Mouse (Mus musculus): Measurements from ENCODE around the gene Edf1. TPM values are rescaled to one million over a fixed set of nuclear protein-coding genes. Genes with fewer than 3 reads are reported as not detected.

The Edf1 gene
- total RNA-seq, 1 experiment, result 179 TPM

DNA sequence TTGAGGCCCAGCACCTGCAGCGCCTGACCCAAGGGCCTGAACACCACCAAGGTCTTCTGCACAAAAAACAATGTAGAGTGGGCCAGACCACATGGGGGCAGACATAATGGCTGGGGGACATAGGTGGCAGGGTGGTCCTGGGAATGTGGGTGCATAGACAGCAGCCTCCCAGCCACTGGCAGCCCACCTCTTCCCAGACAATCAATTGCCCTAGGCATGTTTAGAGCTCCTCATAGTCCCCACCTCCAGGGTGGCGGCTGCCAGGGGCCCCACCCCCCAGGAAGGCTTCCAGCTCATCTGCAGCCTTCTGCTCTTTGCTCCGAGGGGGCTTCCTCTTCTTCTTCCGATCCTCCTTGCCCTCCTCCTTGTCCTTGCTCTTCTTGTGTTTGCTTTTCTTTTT, 25.9 kb downstream of the Edf1 start:
- peaks cover 30% of the 10 kb centered on the region; the same call in 1 of the 2 replicates for H3K36me3 ChIP-seq (ENCODE audit: control insufficient read depth, insufficient read depth, low read length, poor library complexity, severe bottlenecking)

DNA sequence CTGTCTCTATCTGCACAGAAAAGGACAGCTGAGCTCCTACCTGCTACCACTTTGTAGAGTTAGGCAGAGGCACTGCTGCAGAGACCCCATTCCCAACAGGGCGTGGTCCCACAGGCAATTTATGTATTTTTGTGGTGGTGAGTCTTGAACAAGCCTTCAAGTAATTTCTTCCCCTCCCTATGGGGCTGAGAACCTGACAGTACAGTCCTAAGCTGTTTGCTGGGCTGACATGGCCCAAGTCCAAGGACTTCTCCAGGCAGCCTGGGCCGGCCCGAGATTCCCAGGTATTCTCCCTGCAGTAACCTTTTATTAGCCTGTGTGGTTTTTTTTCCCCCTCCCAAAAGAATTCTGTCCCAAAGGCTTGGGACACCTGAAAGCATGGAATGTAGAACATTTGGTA, 26.5 kb downstream of the Edf1 start:
- in situ Hi-C loops (cut with MboI; ENCODE audit: low sequenced_read_pairs in 2 of 2, unreplicated experiment in 2 of 2), result no loop called here
- no peak overlapping the region for H3K4me3 ChIP-seq (ENCODE audit: insufficient read depth in 1 of 2, low read depth in 1 of 2, low read length in 2 of 2, poor library complexity in 1 of 2, severe bottlenecking in 1 of 2)
- H3K36me3 ChIP-seq (ENCODE audit: control insufficient read depth, insufficient read depth, low read length, poor library complexity, severe bottlenecking), result peaks cover 30% of the 10 kb centered on the region; the same call in 1 of the 2 replicates
- no peak for TF ChIP-seq CHD2 (IDR thresholded peaks at IDR 0.05; ENCODE audit: low read depth, low read length)
- no peak for TF ChIP-seq HCFC1 (IDR thresholded peaks at IDR 0.05; ENCODE audit: borderline replicate concordance, insufficient read depth, low read length)
- TF ChIP-seq ZC3H11A (IDR thresholded peaks at IDR 0.05; ENCODE audit: borderline replicate concordance, low read depth, low read length), result no peak
- no peak for TF ChIP-seq ZNF384 (IDR thresholded peaks at IDR 0.05; ENCODE audit: low read depth, low read length)
- TF ChIP-seq MAFK (IDR thresholded peaks at IDR 0.05; ENCODE audit: insufficient read depth, low read depth, low read length), result no peak
- H3K4me1 ChIP-seq (ENCODE audit: control insufficient read depth in 2 of 2, insufficient read depth in 2 of 2, low read length in 2 of 2, poor library complexity in 1 of 2), result peaks cover 0 to 11% of the 10 kb centered on the region in 2 experiments; a peak in 2 of 4 replicates
- no peak overlapping the region for H3K9ac ChIP-seq (ENCODE audit: insufficient read depth, low read depth, low read length, poor library complexity, severe bottlenecking)
- no peaks in the 10 kb centered on the region for H3K9me3 ChIP-seq (ENCODE audit: control insufficient read depth, insufficient read depth, low read depth, low read length)
- H3K27ac ChIP-seq (ENCODE audit: insufficient read depth, low read depth, low read length, poor library complexity, severe bottlenecking), result no peak overlapping the region
- no peak for DNase-seq (ENCODE audit: low read depth, low spot score)

More for the DNA sequence above, 25.9 kb downstream of the Edf1 start:
- H3K4me3 ChIP-seq (ENCODE audit: insufficient read depth in 1 of 2, low read depth in 1 of 2, low read length in 2 of 2, poor library complexity in 1 of 2, severe bottlenecking in 1 of 2), result no peak overlapping the region
- no peak overlapping the region for H3K9ac ChIP-seq (ENCODE audit: insufficient read depth, low read depth, low read length, poor library complexity, severe bottlenecking)
- DNase-seq (ENCODE audit: low read depth, low spot score), result no peak
- H3K9me3 ChIP-seq (ENCODE audit: control insufficient read depth, insufficient read depth, low read depth, low read length), result no peaks in the 10 kb centered on the region
- H3K27ac ChIP-seq (ENCODE audit: insufficient read depth, low read depth, low read length, poor library complexity, severe bottlenecking), result no peak overlapping the region
- no peak for TF ChIP-seq HCFC1 (IDR thresholded peaks at IDR 0.05; ENCODE audit: borderline replicate concordance, insufficient read depth, low read length)
- no peak for TF ChIP-seq CHD2 (IDR thresholded peaks at IDR 0.05; ENCODE audit: low read depth, low read length)
- no peak for TF ChIP-seq ZC3H11A (IDR thresholded peaks at IDR 0.05; ENCODE audit: borderline replicate concordance, low read depth, low read length)
- no peak for TF ChIP-seq ZNF384 (IDR thresholded peaks at IDR 0.05; ENCODE audit: low read depth, low read length)
- no peak for TF ChIP-seq MAFK (IDR thresholded peaks at IDR 0.05; ENCODE audit: insufficient read depth, low read depth, low read length)
- in situ Hi-C loops (cut with MboI; ENCODE audit: low sequenced_read_pairs in 2 of 2, unreplicated experiment in 2 of 2), result no loop called here
- H3K4me1 ChIP-seq (ENCODE audit: control insufficient read depth in 2 of 2, insufficient read depth in 2 of 2, low read length in 2 of 2, poor library complexity in 1 of 2), result peaks cover 0 to 14% of the 10 kb centered on the region in 2 experiments; a peak in 2 of 4 replicates

DNA sequence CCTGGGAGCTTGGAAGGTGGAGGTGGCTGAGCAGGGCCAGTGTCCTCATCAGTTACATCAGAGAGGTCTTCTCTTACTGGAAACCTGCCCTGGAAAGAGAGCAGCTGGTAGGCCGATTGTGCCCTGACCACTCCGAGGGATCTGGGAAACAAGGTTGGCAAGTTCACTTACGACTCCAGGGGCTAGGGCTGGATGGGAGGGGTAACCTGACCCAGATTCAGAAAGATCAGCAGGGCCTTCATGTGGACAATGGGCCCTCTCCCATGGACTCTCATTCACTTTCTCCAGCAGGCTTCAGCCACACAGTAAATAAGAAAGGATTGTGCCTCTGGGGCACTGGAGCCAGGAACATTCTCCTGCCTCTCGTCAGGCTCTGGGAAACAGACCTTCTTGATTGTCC, 27.2 kb downstream of the Edf1 start:
- in situ Hi-C loops (cut with MboI; ENCODE audit: low sequenced_read_pairs in 2 of 2, unreplicated experiment in 2 of 2), result no loop called here
- Histone ChIP-seq H3K36me3 (ENCODE audit: control insufficient read depth, insufficient read depth, low read length, poor library complexity, severe bottlenecking) (peaks cover 30% of the 10 kb centered on the region; the same call in 1 of the 2 replicates), H3K9ac (ENCODE audit: insufficient read depth, low read depth, low read length, poor library complexity, severe bottlenecking) (no peak overlapping the region), H3K9me3 (ENCODE audit: control insufficient read depth, insufficient read depth, low read depth, low read length) (no peaks in the 10 kb centered on the region), H3K4me3 (ENCODE audit: insufficient read depth in 1 of 2, low read depth in 1 of 2, low read length in 2 of 2, poor library complexity in 1 of 2, severe bottlenecking in 1 of 2) (no peak overlapping the region), H3K4me1 (ENCODE audit: control insufficient read depth in 2 of 2, insufficient read depth in 2 of 2, low read length in 2 of 2, poor library complexity in 1 of 2) (peaks cover 0 to 11% of the 10 kb centered on the region in 2 experiments; a peak in 1 of 4 replicates), H3K27ac (ENCODE audit: insufficient read depth, low read depth, low read length, poor library complexity, severe bottlenecking) (no peak overlapping the region)
- no peak for TF ChIP-seq HCFC1 (IDR thresholded peaks at IDR 0.05; ENCODE audit: borderline replicate concordance, insufficient read depth, low read length)
- no peak for TF ChIP-seq MAFK (IDR thresholded peaks at IDR 0.05; ENCODE audit: insufficient read depth, low read depth, low read length)
- TF ChIP-seq CHD2 (IDR thresholded peaks at IDR 0.05; ENCODE audit: low read depth, low read length), result no peak
- TF ChIP-seq ZNF384 (IDR thresholded peaks at IDR 0.05; ENCODE audit: low read depth, low read length), result no peak
- no peak for TF ChIP-seq ZC3H11A (IDR thresholded peaks at IDR 0.05; ENCODE audit: borderline replicate concordance, low read depth, low read length)
- DNase-seq (ENCODE audit: low read depth, low spot score), result no peak

DNA sequence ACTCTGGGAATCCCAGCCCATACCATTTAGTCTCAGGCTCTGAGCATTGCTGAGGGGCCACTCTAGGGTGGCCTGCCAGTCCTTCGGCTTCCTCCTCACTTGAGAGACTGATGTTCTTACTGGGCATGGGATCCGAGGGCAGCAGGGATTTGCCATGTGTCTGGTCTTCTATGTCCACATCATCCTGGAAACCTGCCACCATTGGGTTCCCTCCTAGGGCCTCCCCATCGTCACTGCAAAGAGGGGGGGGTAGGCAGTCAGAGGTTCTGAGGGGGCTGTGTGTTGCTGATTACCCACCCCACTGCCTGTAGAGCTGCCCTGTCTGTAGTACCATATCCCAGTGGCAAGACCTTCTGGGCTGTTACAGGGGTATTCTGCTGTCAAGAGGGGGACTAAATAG, 28.0 kb downstream of the Edf1 start:
- H3K36me3 ChIP-seq (ENCODE audit: control insufficient read depth, insufficient read depth, low read length, poor library complexity, severe bottlenecking), result peaks cover 30% of the 10 kb centered on the region; the same call in 1 of the 2 replicates
- in situ Hi-C loops (cut with MboI; ENCODE audit: low sequenced_read_pairs in 2 of 2, unreplicated experiment in 2 of 2), result no loop called here
- TF ChIP-seq HCFC1 (IDR thresholded peaks at IDR 0.05; ENCODE audit: borderline replicate concordance, insufficient read depth, low read length) (no peak), ZNF384 (IDR thresholded peaks at IDR 0.05; ENCODE audit: low read depth, low read length) (no peak), CHD2 (IDR thresholded peaks at IDR 0.05; ENCODE audit: low read depth, low read length) (no peak), MAFK (IDR thresholded peaks at IDR 0.05; ENCODE audit: insufficient read depth, low read depth, low read length) (no peak), ZC3H11A (IDR thresholded peaks at IDR 0.05; ENCODE audit: borderline replicate concordance, low read depth, low read length) (no peak)
- H3K27ac ChIP-seq (ENCODE audit: insufficient read depth, low read depth, low read length, poor library complexity, severe bottlenecking), result no peak overlapping the region
- peaks cover 0 to 11% of the 10 kb centered on the region in 2 experiments; a peak in 1 of 4 replicates for H3K4me1 ChIP-seq (ENCODE audit: control insufficient read depth in 2 of 2, insufficient read depth in 2 of 2, low read length in 2 of 2, poor library complexity in 1 of 2)
- no peak overlapping the region for H3K4me3 ChIP-seq (ENCODE audit: insufficient read depth in 1 of 2, low read depth in 1 of 2, low read length in 2 of 2, poor library complexity in 1 of 2, severe bottlenecking in 1 of 2)
- H3K9ac ChIP-seq (ENCODE audit: insufficient read depth, low read depth, low read length, poor library complexity, severe bottlenecking), result no peak overlapping the region
- no peaks in the 10 kb centered on the region for H3K9me3 ChIP-seq (ENCODE audit: control insufficient read depth, insufficient read depth, low read depth, low read length)
- no peak for DNase-seq (ENCODE audit: low read depth, low spot score)
